10 mouse cellular contexts compared by ENCODE assay signal in the genomic region with DNA sequence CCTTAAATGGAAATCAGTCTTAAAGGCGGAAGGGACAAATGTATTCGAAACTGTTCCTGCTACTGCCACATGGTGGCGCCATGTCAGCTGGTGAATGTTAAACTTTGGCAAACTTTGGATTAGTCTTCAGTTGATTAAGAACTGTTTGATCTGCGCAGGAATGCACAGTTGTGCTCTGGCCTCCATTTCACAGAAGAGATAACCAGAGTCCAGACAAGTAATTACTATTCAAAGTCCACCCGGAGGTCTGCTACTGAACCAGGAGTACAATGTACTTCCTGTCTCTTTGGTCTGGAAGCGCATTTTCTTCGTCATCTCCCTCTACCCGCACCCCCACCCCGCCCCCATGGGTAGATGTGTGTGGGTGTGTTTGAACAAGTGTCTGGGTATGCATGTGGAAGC.
DNase-seq lines count a peak whose midpoint lies in the region; ATAC-seq lines count a peak whose summit lies in the region.
"Had no signal": no experiment of that assay in that cellular context is flagged by ENCODE, and none has a peak within 500 bp of the region (broad histone marks: within the 10 kb centered on the region; RNA-seq: fewer than 3 reads in every experiment).

No protein-coding gene starts in this region.

- no peaks in the 10 kb centered on the region for H3K36me3 ChIP-seq in neural tube, embryonic 12.5 days
- no peaks in the 10 kb centered on the region for H3K36me3 ChIP-seq in kidney, embryonic 16.5 days (ENCODE audit: insufficient read depth, low read length)
- H3K36me3 ChIP-seq: embryonic facial prominence, embryonic 15.5 days; neural tube, embryonic 13.5 days had no signal

- no peaks in the 10 kb centered on the region for H3K4me1 ChIP-seq in neural tube, embryonic 12.5 days
- no peaks in the 10 kb centered on the region for H3K4me1 ChIP-seq in kidney, embryonic 16.5 days (ENCODE audit: insufficient read depth, low read length)
- H3K4me1 ChIP-seq: neural tube, embryonic 13.5 days had no signal

- 71% methylated on average over 9 of the region's 9 CpGs for WGBS in neural tube, embryonic 12.5 days
- 64% methylated on average over 9 of the region's 9 CpGs for WGBS in kidney, embryonic 16.5 days

- no peak for DNase-seq in neural tube, embryonic 10.5 days (ENCODE audit: extremely low spot score, low spot score)
- peak; percentile 38 for DNase-seq in adrenal gland, adult 2 months
- peak; percentile 13 to 55 for DNase-seq in frontal cortex, postnatal 36 days (ENCODE audit: low spot score in 2 of 2)
- DNase-seq in lung, adult 18-20 months, result peak; percentile 8 to 9
- peak; percentile 35 for DNase-seq in right cerebral cortex, postnatal 4 days

- no peaks in the 10 kb centered on the region for H3K27me3 ChIP-seq in neural tube, embryonic 12.5 days (replicated peaks)
- H3K27me3 ChIP-seq in kidney, embryonic 16.5 days (ENCODE audit: insufficient read depth, low read length), result no peaks in the 10 kb centered on the region
- H3K27me3 ChIP-seq: embryonic facial prominence, embryonic 15.5 days; neural tube, embryonic 13.5 days had no signal

- ATAC-seq in neural tube, embryonic 12.5 days (ENCODE audit: low FRiP score, low read depth), result 0 out of 2 replicates have a peak, but pooled peaks have one; percentile 21
- peak; percentile 61; the same call in 1 of the 2 replicates for ATAC-seq in kidney, embryonic 16.5 days (ENCODE audit: low FRiP score, low TSS enrichment)
- no peak for ATAC-seq in erythroblast, adult 5-6 weeks (replicated peaks; ENCODE audit: low FRiP score, poor library complexity, severe bottlenecking)

- no peaks in the 10 kb centered on the region for H3K9me3 ChIP-seq in neural tube, embryonic 12.5 days
- no peaks in the 10 kb centered on the region for H3K9me3 ChIP-seq in kidney, embryonic 16.5 days (ENCODE audit: low read length)
- H3K9me3 ChIP-seq: embryonic facial prominence, embryonic 15.5 days; neural tube, embryonic 13.5 days had no signal

- H3K4me3 ChIP-seq in neural tube, embryonic 12.5 days, result no peak overlapping the region
- H3K4me3 ChIP-seq in kidney, embryonic 16.5 days (ENCODE audit: low read length), result no peak overlapping the region
- H3K4me3 ChIP-seq: embryonic facial prominence, embryonic 15.5 days; neural tube, embryonic 13.5 days had no signal

- no peak overlapping the region for H3K9ac ChIP-seq in neural tube, embryonic 12.5 days
- H3K9ac ChIP-seq in kidney, embryonic 16.5 days (replicated peaks; ENCODE audit: low read length), result no peak overlapping the region
- H3K9ac ChIP-seq: embryonic facial prominence, embryonic 15.5 days; neural tube, embryonic 13.5 days had no signal

- H3K4me2 ChIP-seq in neural tube, embryonic 12.5 days (replicated peaks), result no peak overlapping the region
- H3K4me2 ChIP-seq in kidney, embryonic 16.5 days (replicated peaks; ENCODE audit: low read depth, low read length), result no peak overlapping the region; the same call in 1 of the 2 replicates
- H3K4me2 ChIP-seq: embryonic facial prominence, embryonic 15.5 days; neural tube, embryonic 13.5 days had no signal

- H3K27ac ChIP-seq in neural tube, embryonic 12.5 days, result no peak overlapping the region
- no peak overlapping the region for H3K27ac ChIP-seq in kidney, embryonic 16.5 days (ENCODE audit: low read length)
- H3K27ac ChIP-seq: embryonic facial prominence, embryonic 15.5 days; neural tube, embryonic 13.5 days had no signal
